Comparison of ENCODE assay signal across 20 mouse cellular contexts in genomic region chr2:131581506-131581905, GRCm38 (mm10). TPM values are rescaled to one million over a fixed set of nuclear protein-coding genes. Genes with fewer than 3 reads are reported as not detected.
"Had no signal": no experiment of that assay in that cellular context is flagged by ENCODE, and none has a peak within 500 bp of the region (broad histone marks: within the 10 kb centered on the region; RNA-seq: fewer than 3 reads in every experiment).

No protein-coding gene starts in this region.

- H3K27me3 ChIP-seq: midbrain, embryonic 13.5 days; midbrain, embryonic 15.5 days; neural tube, embryonic 13.5 days; neural tube, embryonic 15.5 days had no signal

- H3K9me3 ChIP-seq: midbrain, embryonic 10.5 days; midbrain, embryonic 13.5 days; midbrain, embryonic 15.5 days; neural tube, embryonic 13.5 days; neural tube, embryonic 15.5 days had no signal

- H3K27ac ChIP-seq: midbrain, embryonic 10.5 days; midbrain, embryonic 13.5 days; midbrain, embryonic 15.5 days; neural tube, embryonic 13.5 days; neural tube, embryonic 15.5 days had no signal

- H3K4me1 ChIP-seq: midbrain, embryonic 10.5 days; midbrain, embryonic 13.5 days; midbrain, embryonic 15.5 days; neural tube, embryonic 13.5 days; neural tube, embryonic 15.5 days had no signal

- H3K4me3 ChIP-seq: midbrain, embryonic 10.5 days; midbrain, embryonic 13.5 days; midbrain, embryonic 15.5 days; myocyte; neural tube, embryonic 13.5 days; neural tube, embryonic 15.5 days had no signal

- H3K36me3 ChIP-seq: midbrain, embryonic 10.5 days; midbrain, embryonic 13.5 days; midbrain, embryonic 15.5 days; neural tube, embryonic 13.5 days; neural tube, embryonic 15.5 days had no signal

- ATAC-seq: midbrain, embryonic 13.5 days; midbrain, embryonic 15.5 days had no signal

- DNase-seq: lung, adult 18-20 months; lung, embryonic 14.5 days; lung, postnatal 10 days; lung, postnatal 4 days; retina, postnatal 1 day; right cerebral cortex, adult 18-20 months; right cerebral cortex, postnatal 25 days; right cerebral cortex, postnatal 4 days; spleen, adult 18-20 months; thymus, adult 18-20 months; thymus, postnatal 14 days; thymus, postnatal 36 days had no signal

RNA-seq across cellular contexts. Expression of gene Adra1d, which starts 19.4 kb away (rescaled TPM):
- total RNA-seq: megakaryocyte, adult 5-6 weeks; megakaryocyte-erythroid progenitor cell, adult 5-6 weeks had no signal
- polyA plus RNA-seq: midbrain, embryonic 13.5 days had no signal
